8 mouse cellular contexts compared by ENCODE assay signal in the genomic region with DNA sequence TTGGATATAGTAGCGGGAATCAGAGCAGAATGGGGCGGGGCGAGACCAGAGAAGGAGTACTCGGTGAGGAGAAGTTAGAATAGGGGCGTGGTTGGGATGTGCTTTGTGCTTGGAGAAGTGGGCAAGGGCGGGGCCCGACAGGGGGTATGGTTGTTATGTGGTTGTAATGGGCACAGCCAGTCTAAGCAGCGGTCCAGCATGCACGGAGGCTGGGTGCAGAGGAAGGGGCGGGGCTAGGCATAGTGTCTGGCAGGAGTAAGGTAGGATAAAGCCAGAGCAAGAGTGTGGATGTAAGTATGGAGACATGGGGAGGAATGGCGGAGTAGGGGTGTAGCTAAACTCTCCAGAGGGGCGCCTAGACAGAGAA. TPM values are rescaled to one million over a fixed set of nuclear protein-coding genes. Genes with fewer than 3 reads are reported as not detected.
DNase-seq lines count a peak whose midpoint lies in the region; ATAC-seq and TF ChIP-seq lines count a peak whose summit lies in the region.

No protein-coding gene starts in this region.

- H3K4me3 ChIP-seq in layer of hippocampus, adult 2 months: peak overlapping the region; percentile 59
- H3K4me3 ChIP-seq in embryonic facial prominence, embryonic 12.5 days: peak overlapping the region; percentile 48
- H3K4me3 ChIP-seq in hindbrain, embryonic 15.5 days: peak overlapping the region; percentile 41
- peak overlapping the region; percentile 41 for H3K4me3 ChIP-seq in midbrain, postnatal 0 days (ENCODE audit: low read depth, low read length)

- H3K27ac ChIP-seq in layer of hippocampus, adult 2 months: no peak overlapping the region
- H3K27ac ChIP-seq in embryonic facial prominence, embryonic 12.5 days: no peak overlapping the region
- peak overlapping the region; percentile 76 for H3K27ac ChIP-seq in hindbrain, embryonic 15.5 days (replicated peaks)
- H3K27ac ChIP-seq in midbrain, postnatal 0 days (ENCODE audit: low read depth, low read length): peak overlapping the region; percentile 68

- 3% methylated on average over 12 of the region's 12 CpGs for WGBS in embryonic facial prominence, embryonic 12.5 days
- 2% methylated on average over 12 of the region's 12 CpGs for WGBS in hindbrain, embryonic 15.5 days
- 3% methylated on average over 12 of the region's 12 CpGs for WGBS in midbrain, postnatal 0 days

- DNase-seq in layer of hippocampus, adult 2 months (ENCODE audit: low spot score in 2 of 2): no peak
- DNase-seq in layer of hippocampus, adult 9-11 months: no peak
- DNase-seq in midbrain, postnatal 0 days (ENCODE audit: low spot score): no peak
- DNase-seq in ovary, postnatal 36 days (ENCODE audit: low spot score): no peak
- DNase-seq in layer of hippocampus, postnatal 14 days (ENCODE audit: low spot score in 2 of 2): no peak
- DNase-seq in layer of hippocampus, adult 18-20 months (ENCODE audit: low spot score in 2 of 2): no peak

- ATAC-seq in embryonic facial prominence, embryonic 12.5 days (ENCODE audit: insufficient number of reproducible peaks, insufficient read depth, low FRiP score, low TSS enrichment): peak; percentile 64; the same call in 1 of the 2 replicates
- peak; percentile 75 for ATAC-seq in hindbrain, embryonic 15.5 days (ENCODE audit: low FRiP score, low read depth)
- ATAC-seq in midbrain, postnatal 0 days (ENCODE audit: low FRiP score): peak; percentile 61

- H3K4me1 ChIP-seq in embryonic facial prominence, embryonic 12.5 days: peaks cover 3% of the 10 kb centered on the region
- peaks cover 36% of the 10 kb centered on the region for H3K4me1 ChIP-seq in hindbrain, embryonic 15.5 days (replicated peaks)
- peaks cover 13% of the 10 kb centered on the region for H3K4me1 ChIP-seq in midbrain, postnatal 0 days (ENCODE audit: insufficient read depth, low read length)

- H3K9me3 ChIP-seq in embryonic facial prominence, embryonic 12.5 days: no peaks in the 10 kb centered on the region
- H3K9me3 ChIP-seq in hindbrain, embryonic 15.5 days: no peaks in the 10 kb centered on the region
- no peaks in the 10 kb centered on the region for H3K9me3 ChIP-seq in midbrain, postnatal 0 days (ENCODE audit: low read length)

- H3K4me2 ChIP-seq in embryonic facial prominence, embryonic 12.5 days (replicated peaks): peak overlapping the region; percentile 91
- H3K4me2 ChIP-seq in hindbrain, embryonic 15.5 days: peak overlapping the region; percentile 75
- H3K4me2 ChIP-seq in midbrain, postnatal 0 days (ENCODE audit: low read depth, low read length, poor library complexity, severe bottlenecking): peak overlapping the region; percentile 67

- H3K9ac ChIP-seq in embryonic facial prominence, embryonic 12.5 days: no peak overlapping the region
- H3K9ac ChIP-seq in hindbrain, embryonic 15.5 days: peak overlapping the region; percentile 35; the same call in 1 of the 2 replicates
- peak overlapping the region; percentile 56; the same call in 1 of the 2 replicates for H3K9ac ChIP-seq in midbrain, postnatal 0 days (replicated peaks; ENCODE audit: low read length, poor library complexity, severe bottlenecking)

- no peak for TF ChIP-seq CTCF in layer of hippocampus, adult 2 months (conservative IDR thresholded peaks at IDR 0.05)
- no peak for TF ChIP-seq CTCF in midbrain, postnatal 0 days (IDR thresholded peaks at IDR 0.05)

- no peaks in the 10 kb centered on the region for H3K36me3 ChIP-seq in embryonic facial prominence, embryonic 12.5 days
- peaks cover 8% of the 10 kb centered on the region for H3K36me3 ChIP-seq in hindbrain, embryonic 15.5 days
- no peaks in the 10 kb centered on the region for H3K36me3 ChIP-seq in midbrain, postnatal 0 days (ENCODE audit: insufficient read depth, low read length)

- peaks cover 10% of the 10 kb centered on the region for H3K27me3 ChIP-seq in embryonic facial prominence, embryonic 12.5 days
- no peaks in the 10 kb centered on the region for H3K27me3 ChIP-seq in hindbrain, embryonic 15.5 days
- no peaks in the 10 kb centered on the region for H3K27me3 ChIP-seq in midbrain, postnatal 0 days (ENCODE audit: insufficient read depth, low read length)

RNA-seq across cellular contexts. Expression of gene Srrm3, which starts 28.8 kb away (rescaled TPM):
- total RNA-seq in layer of hippocampus, adult 2 months (2021): 10 to 100 TPM; 80.9 to 81.4 TPM
- 3.6 and 8.9 TPM in 2 replicates for polyA plus RNA-seq in embryonic facial prominence, embryonic 12.5 days (2016; fragmentation: Nextera tagmentation; extraction: Ambion mirVana)
- polyA plus RNA-seq in hindbrain, embryonic 15.5 days (2015; fragmentation: Nextera tagmentation; extraction: Ambion mirVana): 79.4 and 90.0 TPM in 2 replicates
- total RNA-seq in midbrain, postnatal 0 days (2014; rRNA removed): 85.2 and 123 TPM in 2 replicates
- 52.5 and 58.8 TPM in 2 replicates for polyA plus RNA-seq in midbrain, postnatal 0 days (2015; fragmentation: Nextera tagmentation; extraction: Ambion mirVana)
- total RNA-seq in layer of hippocampus, postnatal 14 days (2021): 10 to 100 TPM; 63.2 to 68.4 TPM
- total RNA-seq in layer of hippocampus, adult 18-20 months (2021): 10 to 100 TPM; 75.2 to 77.7 TPM

RNA-seq across cellular contexts. Expression of gene Hspb1, which starts 52.2 kb away (rescaled TPM):
- 10 to 100 TPM; 15.4 to 16.8 TPM for total RNA-seq in layer of hippocampus, adult 2 months (2021)
- polyA plus RNA-seq in embryonic facial prominence, embryonic 12.5 days (2016; fragmentation: Nextera tagmentation; extraction: Ambion mirVana): 67.9 and 74.8 TPM in 2 replicates
- 14.8 and 16.6 TPM in 2 replicates for polyA plus RNA-seq in hindbrain, embryonic 15.5 days (2015; fragmentation: Nextera tagmentation; extraction: Ambion mirVana)
- total RNA-seq in midbrain, postnatal 0 days (2014; rRNA removed): 26.2 and 28.8 TPM in 2 replicates
- 19.2 and 19.3 TPM in 2 replicates for polyA plus RNA-seq in midbrain, postnatal 0 days (2015; fragmentation: Nextera tagmentation; extraction: Ambion mirVana)
- total RNA-seq in layer of hippocampus, postnatal 14 days (2021): 10 to 100 TPM in 1 of 2 experiments, 1 to 10 TPM in 1; 7.1 to 10.5 TPM
- total RNA-seq in layer of hippocampus, adult 18-20 months (2021): 10 to 100 TPM; 16.7 to 22.4 TPM

RNA-seq across cellular contexts. Expression of gene Mdh2, which starts 57.2 kb away (rescaled TPM):
- total RNA-seq in layer of hippocampus, adult 2 months (2021): 100 to 1,000 TPM; 382 to 388 TPM
- 487 and 498 TPM in 2 replicates for polyA plus RNA-seq in embryonic facial prominence, embryonic 12.5 days (2016; fragmentation: Nextera tagmentation; extraction: Ambion mirVana)
- 616 and 619 TPM in 2 replicates for polyA plus RNA-seq in hindbrain, embryonic 15.5 days (2015; fragmentation: Nextera tagmentation; extraction: Ambion mirVana)
- total RNA-seq in midbrain, postnatal 0 days (2014; rRNA removed): 158 and 172 TPM in 2 replicates
- 656 and 707 TPM in 2 replicates for polyA plus RNA-seq in midbrain, postnatal 0 days (2015; fragmentation: Nextera tagmentation; extraction: Ambion mirVana)
- 100 to 1,000 TPM; 463 to 479 TPM for total RNA-seq in layer of hippocampus, postnatal 14 days (2021)
- total RNA-seq in layer of hippocampus, adult 18-20 months (2021): 100 to 1,000 TPM; 398 to 413 TPM

RNA-seq across cellular contexts. Expression of gene Styxl1, which starts 57.3 kb away (rescaled TPM):
- total RNA-seq in layer of hippocampus, adult 2 months (2021): not detected
- 0.23 and 0.47 TPM in 2 replicates for polyA plus RNA-seq in embryonic facial prominence, embryonic 12.5 days (2016; fragmentation: Nextera tagmentation; extraction: Ambion mirVana)
- 0.25 and 0.60 TPM in 2 replicates for polyA plus RNA-seq in hindbrain, embryonic 15.5 days (2015; fragmentation: Nextera tagmentation; extraction: Ambion mirVana)
- not detected in 2 replicates for total RNA-seq in midbrain, postnatal 0 days (2014; rRNA removed)
- polyA plus RNA-seq in midbrain, postnatal 0 days (2015; fragmentation: Nextera tagmentation; extraction: Ambion mirVana): 0.33 and 0.44 TPM in 2 replicates
- under 1 TPM in 1 of 2 experiments, not detected in 1; 0.44 TPM for total RNA-seq in layer of hippocampus, postnatal 14 days (2021)
- not detected for total RNA-seq in layer of hippocampus, adult 18-20 months (2021)

Comparison
In these comparisons a context has a peak if more than half of its experiments do, and no peak if none do; other contexts are left out.
1. H3K27ac ChIP-seq: peak in hindbrain, embryonic 15.5 days (single experiment) and midbrain, postnatal 0 days (single experiment); none in layer of hippocampus, adult 2 months (single experiment) and embryonic facial prominence, embryonic 12.5 days (single experiment).
2. Peak in every context shown above with its lines, with median percentiles within 50 percentile points of each other: H3K4me3 ChIP-seq, ATAC-seq and H3K4me2 ChIP-seq.